Mouse (Mus musculus) thymus, postnatal 4 days (tissue): ENCODE measurements around the gene Ubash3b.
A peak's percentile ranks its signal among the peaks of the same experiment; 100 is the strongest.

Experiments
- DNase-seq: peaks from one replicate; pipeline ENCODE4 v3.0.0; 2021

The Ubash3b gene

GRCm38 (mm10) chr9:41087831-41088383 is 73.6 kb downstream of the Ubash3b start:
- DNase-seq = no peak

- DNase-seq = peak; percentile 24
Measured at GRCm38 (mm10) chr9:41084191-41084901, 77.2 kb downstream of the Ubash3b start.

DNA sequence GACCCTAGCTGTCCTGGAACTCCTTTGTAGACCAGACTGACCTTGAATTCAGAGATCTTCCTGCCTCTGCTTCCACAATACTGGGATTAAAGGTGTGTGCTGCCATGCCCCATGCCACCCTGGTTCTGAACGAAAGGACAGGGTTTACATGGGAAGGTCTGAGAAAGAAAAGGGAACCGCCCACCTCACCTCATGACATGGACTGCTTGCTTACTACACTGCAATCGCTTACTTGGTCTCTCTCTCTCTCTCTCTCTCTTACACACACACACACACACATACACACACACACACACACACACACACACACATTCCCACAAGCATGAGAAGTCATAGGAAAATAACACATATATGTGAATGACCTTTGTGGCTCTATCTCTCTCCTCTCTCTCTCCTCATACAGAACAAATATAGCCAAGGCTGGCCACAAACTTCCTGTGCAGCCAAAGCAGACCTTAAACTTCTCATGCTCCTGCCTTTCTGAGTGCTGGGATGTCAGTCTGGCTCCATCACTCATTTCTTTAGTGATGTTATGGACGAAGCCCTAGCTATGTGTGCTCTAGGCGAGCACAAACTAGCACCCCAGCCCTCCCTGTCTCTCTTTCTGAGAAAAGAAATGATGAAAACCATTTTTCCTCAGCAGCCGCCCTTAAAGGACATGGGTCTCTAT is 78.0 kb downstream of the Ubash3b start:
- DNase-seq = no peak

GRCm38 (mm10) chr9:41082891-41083290 is 78.6 kb downstream of the Ubash3b start:
- DNase-seq = no peak

DNA sequence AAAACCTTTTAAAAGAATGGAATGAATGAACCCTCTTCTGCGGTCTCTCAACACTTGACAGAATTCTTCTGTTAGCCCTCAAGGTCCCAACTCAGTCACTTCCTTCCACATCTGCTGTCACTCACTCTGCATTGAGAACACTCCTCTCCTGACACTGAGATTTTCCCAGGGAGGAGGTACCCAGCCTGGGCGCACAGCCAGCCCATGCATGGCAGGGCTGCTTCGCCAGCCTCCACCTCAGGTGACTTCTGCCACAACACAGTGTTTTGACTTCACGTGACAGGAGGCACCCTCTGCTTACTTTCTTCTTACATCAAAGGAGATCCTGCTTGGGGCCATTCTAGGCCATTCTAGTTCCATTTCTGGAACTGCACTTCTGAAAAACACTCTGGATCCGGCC is 80.6 kb downstream of the Ubash3b start:
- DNase-seq = peak; percentile 58

- peak; percentile 31 for DNase-seq
Measured at GRCm38 (mm10) chr9:41079428-41080155, 81.9 kb downstream of the Ubash3b start.

DNA sequence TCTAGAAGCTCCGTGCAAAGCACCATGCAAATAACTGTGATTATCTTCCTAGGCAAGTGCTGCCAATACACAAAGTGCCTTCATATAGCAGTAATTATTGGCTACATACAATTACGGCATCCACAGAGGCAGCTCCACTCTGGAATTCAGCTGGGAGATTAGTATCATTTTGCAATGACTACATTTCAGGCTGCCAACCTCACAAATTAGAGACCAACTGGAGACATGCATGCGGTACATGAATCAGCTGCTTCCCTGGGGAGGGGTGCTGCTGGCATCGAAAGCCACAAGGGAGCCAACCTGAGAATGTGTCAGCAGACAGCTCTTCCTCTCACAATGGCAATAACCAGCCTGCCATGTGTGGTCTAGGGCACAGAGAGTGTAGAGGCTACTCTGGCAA is 83.3 kb downstream of the Ubash3b start:
- DNase-seq = no peak

DNA sequence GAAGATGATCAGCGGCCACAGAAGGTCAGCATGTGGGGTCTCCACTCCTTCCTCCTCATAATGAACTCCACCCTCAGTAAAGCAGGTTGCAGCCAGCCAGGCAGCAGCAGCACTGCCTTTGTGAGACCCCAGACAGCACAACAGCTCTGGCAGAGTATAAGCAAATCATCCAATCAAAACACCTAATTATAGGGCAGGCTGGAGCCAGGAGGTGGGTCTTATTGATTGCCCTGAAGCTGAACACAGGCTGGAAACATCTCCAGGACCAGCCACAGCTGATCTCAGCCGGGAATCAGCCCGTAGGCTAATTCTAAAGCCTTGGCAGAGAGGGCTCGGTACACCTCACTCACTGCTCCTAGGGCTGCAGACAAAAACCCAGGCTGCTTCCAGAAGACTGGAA is 85.3 kb downstream of the Ubash3b start:
- DNase-seq = no peak

DNA sequence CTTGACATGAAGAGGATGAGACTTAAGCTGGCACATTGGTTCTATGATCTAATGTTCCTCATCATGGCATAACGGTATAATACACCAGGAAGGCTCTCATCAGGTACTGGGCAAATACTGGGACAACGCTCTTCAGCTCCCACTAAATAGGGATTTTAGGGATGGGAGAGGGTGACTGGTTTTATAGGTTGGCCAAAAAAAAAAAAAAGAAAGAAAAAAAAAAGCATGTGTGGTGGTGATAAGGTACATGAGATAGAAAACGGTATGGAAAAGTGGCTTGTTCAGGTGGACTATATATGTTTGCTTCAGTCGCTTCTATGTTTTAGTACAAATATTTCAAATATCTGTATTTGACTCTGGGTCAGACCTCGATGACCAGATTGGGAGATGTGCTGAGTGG is 86.0 kb downstream of the Ubash3b start:
- DNase-seq = no peak

DNA sequence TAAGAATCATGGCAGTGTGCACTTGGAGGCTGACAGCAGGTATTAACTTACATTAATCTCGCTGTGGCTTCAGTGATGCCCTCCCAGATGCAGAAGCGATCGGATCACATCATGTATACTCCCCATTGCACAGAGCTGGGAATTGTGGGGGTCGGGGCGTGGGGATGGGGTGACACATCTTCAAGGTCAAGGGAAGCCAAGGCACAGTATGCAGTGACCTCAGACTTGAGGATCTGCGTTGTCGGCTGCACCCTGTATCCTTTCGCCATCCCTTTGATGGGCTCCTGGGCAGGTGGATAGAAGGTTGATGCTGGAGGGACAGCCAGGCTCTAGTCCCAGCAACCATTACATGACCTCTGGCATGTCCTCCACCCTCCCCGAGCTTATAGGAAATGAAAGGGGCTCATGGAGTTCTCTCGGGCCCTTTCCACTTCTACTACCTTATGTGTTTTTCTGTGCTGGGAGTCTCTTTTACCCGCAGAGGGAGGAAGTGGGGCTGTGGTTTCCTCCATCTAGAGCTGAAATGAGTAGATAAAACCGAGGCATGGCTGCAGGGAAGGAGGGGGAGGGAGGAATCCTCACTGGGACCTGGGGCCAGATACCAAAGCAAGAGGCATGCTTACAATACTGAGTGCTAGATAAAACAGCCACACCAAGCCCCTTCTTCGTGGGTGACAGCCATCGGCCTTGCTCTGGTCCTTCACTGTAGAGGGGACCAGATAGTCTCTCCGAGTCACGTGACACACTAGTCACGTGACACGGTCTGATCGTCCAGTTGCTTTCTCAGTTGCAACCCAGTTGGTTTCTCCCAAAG is 88.1 kb downstream of the Ubash3b start:
- DNase-seq = peak; percentile 73

GRCm38 (mm10) chr9:41072786-41073185 is 88.7 kb downstream of the Ubash3b start:
- DNase-seq = peak; percentile 43

DNA sequence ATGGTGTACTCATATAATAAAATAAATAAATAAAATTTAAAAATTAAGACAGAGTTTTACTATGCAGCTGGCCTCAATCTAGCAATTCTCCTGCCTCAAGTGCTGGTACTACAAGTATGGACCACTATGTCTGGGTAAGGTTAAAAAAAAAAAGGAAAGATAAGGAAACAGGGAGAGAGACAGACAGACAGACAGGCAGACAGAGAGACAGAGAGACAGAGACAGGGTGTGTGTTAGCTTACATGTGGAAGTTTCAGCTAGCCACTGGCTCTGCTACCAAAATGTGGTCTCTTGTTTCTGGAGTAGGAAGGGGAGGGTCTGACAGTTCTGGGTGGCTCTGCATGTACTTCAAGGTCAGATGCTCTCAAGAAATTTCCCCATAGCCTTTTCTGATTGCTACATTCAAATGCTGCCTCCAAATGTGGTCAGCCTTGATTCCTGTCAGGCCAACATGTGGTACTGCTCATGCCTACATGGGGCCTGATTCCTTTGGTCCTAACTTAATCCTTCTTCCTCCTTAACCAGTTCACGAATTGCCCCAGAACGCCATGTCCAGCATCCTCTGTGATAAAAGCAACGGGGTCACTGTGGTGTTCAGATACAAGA is 89.5 kb downstream of the Ubash3b start:
- DNase-seq = no peak

- no peak for DNase-seq
Measured at GRCm38 (mm10) chr9:41070761-41071181, 90.7 kb downstream of the Ubash3b start.

DNA sequence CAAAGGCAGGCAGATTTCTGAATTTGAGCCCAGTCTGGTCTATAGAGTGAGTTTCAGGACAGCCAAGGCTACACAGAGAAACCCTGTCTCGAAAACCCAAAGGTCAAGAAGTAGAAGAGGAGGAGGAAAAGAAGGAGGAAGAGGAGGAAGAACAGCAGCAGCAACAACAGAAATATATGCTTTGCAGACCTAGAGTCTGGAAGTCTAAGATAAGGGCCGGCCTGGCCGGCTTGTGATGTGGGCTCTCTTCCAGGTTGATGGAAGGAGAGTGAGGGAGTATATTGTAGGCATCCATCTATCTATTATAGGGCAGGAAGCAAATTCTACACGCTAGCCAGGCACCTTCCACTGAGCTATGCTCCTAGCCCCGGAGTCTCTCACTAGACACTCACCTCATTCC is 92.0 kb downstream of the Ubash3b start:
- DNase-seq = no peak

- no peak for DNase-seq
Measured at GRCm38 (mm10) chr9:41061446-41061845, 100.1 kb downstream of the Ubash3b start.

GRCm38 (mm10) chr9:41060617-41061016 is 100.9 kb downstream of the Ubash3b start:
- no peak for DNase-seq

- no peak for DNase-seq
Measured at GRCm38 (mm10) chr9:41058765-41059535, 102.5 kb downstream of the Ubash3b start.

- DNase-seq = no peak
Measured at GRCm38 (mm10) chr9:41054166-41054565, 107.3 kb downstream of the Ubash3b start.

DNA sequence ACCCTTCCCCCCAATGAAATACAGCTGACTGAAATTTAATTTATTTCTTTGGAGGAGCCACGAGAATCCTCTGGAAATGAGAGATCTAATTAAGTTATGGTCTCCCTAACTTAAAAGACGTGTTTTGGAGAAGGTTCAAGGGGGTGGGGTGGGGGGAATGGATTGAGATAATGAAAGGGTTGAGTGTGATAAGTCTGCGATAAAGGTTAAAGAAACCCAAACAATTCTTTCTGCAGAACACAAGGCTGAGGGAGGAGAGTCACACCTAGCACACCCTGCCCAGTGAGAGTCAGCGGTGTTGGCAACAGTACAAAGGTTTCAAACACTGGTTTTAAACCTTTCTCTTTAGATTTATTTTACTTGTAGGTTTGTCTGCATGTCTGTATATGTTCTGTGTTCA is 108.0 kb downstream of the Ubash3b start:
- DNase-seq = no peak

DNA sequence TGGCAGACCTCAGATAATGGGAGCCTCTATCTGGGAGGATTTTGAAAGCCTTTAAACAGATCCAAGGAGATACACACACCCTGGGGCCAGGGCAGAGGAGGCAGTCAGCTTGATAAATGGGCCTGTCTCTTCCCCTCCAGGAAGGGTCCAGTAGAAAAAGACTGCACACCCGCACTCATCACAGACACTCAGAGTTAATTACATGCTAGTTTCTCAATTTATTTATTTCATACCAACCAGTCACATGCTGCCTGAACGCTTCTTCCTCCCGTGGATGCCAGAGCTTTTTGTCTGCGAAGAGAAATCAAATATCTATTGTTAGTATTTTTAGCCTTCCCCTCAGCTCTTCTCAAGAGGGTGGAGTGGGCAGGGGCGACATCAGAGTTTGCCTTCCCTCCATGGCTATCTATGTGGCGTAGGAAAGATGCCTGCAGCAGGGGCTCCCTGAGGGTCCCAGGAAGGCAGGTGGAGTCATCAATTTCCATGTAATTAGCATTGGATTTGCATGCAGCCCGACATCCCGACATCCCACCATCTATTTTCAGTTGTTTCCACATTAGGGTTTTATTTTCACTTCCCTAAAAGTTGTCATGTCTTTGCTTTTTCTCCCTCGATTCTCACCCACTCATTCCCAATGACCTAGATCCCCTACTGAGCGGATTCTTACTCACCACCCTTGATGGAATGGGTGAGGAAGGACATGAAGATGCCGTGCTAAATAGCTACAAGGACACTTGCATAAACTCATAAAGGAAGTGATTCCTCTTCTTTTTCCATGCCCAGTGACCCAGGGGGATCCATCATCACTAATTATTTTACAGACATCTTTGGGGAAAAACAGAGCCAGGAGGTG is 110.2 kb downstream of the Ubash3b start:
- DNase-seq = no peak
